Mouse (Mus musculus) heart, postnatal 4 days (tissue): Measurements from ENCODE around the gene Tcf3. TPM values are rescaled to one million over a fixed set of nuclear protein-coding genes. Genes with fewer than 3 reads are reported as not detected.

Source experiments
- DNase-seq: peaks from one replicate; pipeline ENCODE4 v3.0.0; 2021
- total RNA-seq, 2 experiments: library from RNA; stranded (reverse); gene quantifications; 2 replicates each; pipeline ENCODE4 v1.2.3; 2021

Tcf3 gene
- total RNA-seq, 2 experiments from 2014 or later = 58.6 to 60.1 TPM

DNA sequence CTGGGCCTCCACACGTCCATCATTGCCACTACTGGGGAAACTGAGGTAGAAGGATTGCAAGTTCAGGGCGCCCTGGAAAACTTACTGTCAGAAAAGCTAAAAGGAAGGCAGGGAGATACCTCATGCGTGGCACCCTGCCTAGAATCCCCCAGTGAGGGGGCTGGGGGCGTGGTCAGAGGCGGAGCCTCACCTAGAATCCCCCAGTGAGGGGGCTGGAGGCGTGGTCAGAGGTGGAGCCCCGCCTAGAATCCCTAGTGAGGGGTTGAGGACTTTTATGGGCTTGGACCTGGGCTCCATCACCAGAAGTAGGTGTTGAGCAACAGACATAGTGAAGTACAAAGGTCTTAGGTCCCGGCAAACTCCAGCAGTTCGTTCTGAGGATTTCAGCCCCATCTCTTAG lies 2.8 kb upstream of the Tcf3 start:
- DNase-seq = peak; percentile 43

- DNase-seq = no peak
These were observed 2.3 kb upstream of the Tcf3 start for GRCm38 (mm10) chr10:80435764-80436163.

DNA sequence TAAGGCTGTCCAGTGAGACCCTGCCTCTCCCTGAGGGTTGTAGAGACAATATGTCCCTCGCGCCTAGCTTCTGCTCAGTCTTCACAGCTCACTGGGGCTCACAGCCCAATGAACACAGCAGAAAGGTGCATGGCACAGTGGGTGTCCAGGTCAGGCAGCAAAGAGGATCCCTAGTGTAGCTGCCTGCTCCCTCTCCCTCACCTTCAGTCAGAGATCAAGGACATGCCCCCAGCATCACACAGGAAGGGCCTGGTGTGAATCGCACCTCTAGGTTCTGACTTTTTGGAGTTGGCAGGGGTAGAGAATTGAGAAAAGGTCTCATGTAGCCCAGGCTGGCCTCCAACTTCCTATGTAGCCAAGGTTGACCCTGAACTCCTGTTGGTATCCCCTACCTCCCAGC lies 1.4 kb upstream of the Tcf3 start:
- DNase-seq = no peak

GRCm38 (mm10) chr10:80434233-80434592 lies 766 bp upstream of the Tcf3 start:
- no peak for DNase-seq

- DNase-seq = peak; percentile 56
These were observed 423 bp downstream of the Tcf3 start for GRCm38 (mm10) chr10:80432936-80433512.

GRCm38 (mm10) chr10:80432387-80432785 lies 1.1 kb downstream of the Tcf3 start:
- DNase-seq = no peak

- DNase-seq = no peak
These were observed 1.7 kb downstream of the Tcf3 start for GRCm38 (mm10) chr10:80431570-80432386.

GRCm38 (mm10) chr10:80430375-80430980 lies 3.0 kb downstream of the Tcf3 start:
- no peak for DNase-seq

DNA sequence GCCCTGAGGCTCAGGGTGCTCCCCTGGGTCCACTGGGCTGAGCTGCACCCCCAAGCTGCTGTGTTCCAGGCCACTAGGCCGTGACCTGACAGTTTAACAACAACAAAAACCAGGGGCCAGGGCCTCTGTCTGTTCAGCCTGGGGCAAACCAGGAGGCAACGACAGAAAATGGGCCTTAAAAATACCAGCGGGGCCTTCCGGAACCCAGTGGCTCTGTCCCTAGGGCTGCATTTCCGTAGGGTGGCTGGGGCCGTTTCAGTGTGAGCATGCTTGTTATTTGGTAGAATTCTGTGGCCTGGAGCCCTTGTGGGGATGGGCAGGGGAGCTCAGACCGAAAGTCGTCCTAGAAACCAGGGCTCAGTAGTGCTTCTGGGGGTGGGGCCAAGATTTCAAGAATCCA lies 3.6 kb downstream of the Tcf3 start:
- DNase-seq = no peak

DNA sequence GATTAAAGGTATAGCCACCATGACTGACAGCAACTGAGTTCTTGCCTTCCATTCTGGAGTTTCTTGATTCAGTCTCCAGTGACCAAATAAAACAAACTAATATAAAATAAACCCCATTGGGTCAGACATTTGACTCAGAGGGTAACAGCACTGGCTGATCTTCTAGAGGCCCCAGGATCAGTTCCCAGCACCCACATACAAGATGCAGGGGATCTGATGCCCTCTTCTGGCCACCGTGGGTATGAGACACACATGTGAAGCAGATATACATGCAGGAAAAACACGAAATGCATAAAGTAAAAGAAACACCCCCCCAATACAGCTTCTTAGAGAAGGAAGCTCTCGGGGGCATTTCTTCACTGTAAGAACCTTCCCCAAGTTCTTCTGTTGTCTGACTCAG lies 8.4 kb downstream of the Tcf3 start:
- no peak for DNase-seq

GRCm38 (mm10) chr10:80423562-80423961 lies 9.9 kb downstream of the Tcf3 start:
- peak; percentile 45 for DNase-seq

GRCm38 (mm10) chr10:80421651-80422472 lies 11.6 kb downstream of the Tcf3 start:
- no peak for DNase-seq

DNA sequence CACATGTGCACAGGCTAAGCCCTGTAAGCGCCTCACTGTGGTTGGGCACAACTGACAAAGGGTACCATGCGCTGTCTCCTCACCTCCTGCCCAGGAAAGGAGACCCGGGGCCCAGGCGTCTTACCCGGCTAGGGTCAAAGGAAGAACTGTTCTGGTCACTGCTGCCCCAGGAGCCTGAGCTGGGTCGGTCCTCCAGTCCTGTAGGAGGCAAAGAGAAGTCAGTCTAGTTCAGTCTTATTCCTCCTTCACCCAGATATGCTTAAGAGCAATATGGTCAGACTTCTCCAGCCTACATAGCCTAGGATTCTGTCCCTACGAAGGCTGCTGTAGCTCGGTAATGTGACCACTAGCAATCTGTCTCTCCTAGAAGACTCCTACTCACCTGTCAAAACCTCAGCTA lies 12.2 kb downstream of the Tcf3 start:
- DNase-seq = no peak

DNA sequence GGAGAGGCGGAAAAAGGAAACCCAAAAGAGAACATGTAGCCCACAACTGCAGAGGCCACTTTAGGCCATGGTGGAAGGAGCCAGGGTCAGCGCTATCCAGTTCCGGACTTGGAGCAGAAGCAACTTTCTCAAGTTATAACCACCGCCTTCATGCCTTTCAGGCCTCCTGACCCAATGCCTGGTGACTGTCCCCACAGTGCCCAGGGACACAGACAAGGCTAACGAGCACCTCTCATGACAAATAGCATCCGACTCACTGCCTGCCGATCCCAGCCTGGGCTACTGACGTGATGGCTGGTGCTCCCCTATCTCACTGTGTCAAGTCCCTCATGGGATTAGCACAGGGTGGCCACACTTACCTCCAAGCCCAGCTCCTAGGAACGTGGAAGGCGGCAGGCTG lies 12.7 kb downstream of the Tcf3 start:
- DNase-seq = no peak

GRCm38 (mm10) chr10:80419419-80419818 lies 14.0 kb downstream of the Tcf3 start:
- DNase-seq = no peak

GRCm38 (mm10) chr10:80418311-80418710 lies 15.1 kb downstream of the Tcf3 start:
- peak; percentile 44 for DNase-seq

- no peak for DNase-seq
These were observed 15.6 kb downstream of the Tcf3 start for GRCm38 (mm10) chr10:80417841-80418240.

GRCm38 (mm10) chr10:80417371-80417770 lies 16.1 kb downstream of the Tcf3 start:
- DNase-seq = no peak

GRCm38 (mm10) chr10:80415566-80415965 lies 17.9 kb downstream of the Tcf3 start:
- no peak for DNase-seq

DNA sequence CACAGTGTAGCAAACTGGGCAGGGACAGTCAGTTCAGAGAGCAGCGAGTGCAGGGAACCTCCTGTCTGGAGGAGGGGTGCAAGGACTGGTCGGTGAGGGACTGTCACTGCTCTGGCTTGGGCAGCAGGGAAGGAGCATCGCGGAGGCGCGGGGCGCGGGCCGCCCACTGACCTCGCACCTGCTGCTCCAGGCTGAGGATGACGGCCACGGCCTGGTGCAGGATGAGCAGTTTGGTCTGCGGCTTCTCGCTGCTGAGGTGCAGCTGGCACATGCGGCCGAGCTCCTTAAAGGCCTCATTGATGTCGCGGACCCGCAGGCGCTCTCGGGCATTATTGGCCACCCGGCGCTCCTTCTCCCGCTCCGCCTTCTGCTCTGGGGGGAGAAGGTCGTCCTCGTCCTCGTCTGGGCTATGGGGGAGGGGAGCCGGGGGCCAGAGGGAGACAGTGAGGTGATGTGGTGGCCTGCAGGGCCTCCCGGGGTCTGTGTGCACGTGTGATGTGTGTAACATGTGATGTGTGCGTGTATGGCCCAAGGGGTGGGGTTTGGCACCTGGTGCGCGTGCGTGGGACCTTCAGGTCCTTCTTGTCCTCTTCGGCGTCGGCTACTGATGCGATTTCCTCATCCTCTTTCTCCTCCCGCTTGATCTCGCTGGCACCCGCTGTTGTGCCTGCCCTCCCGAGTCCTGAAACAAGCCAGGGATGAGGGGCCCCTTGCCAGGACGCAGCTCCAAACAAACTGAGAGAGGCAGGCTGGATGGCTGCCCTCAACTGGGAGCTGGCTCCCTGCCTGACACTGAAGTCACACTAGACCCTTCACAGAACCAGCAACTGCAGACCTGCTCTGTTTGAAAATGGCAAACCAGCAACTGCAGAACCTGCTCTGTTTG lies 20.5 kb downstream of the Tcf3 start:
- DNase-seq = peak; percentile 86

DNA sequence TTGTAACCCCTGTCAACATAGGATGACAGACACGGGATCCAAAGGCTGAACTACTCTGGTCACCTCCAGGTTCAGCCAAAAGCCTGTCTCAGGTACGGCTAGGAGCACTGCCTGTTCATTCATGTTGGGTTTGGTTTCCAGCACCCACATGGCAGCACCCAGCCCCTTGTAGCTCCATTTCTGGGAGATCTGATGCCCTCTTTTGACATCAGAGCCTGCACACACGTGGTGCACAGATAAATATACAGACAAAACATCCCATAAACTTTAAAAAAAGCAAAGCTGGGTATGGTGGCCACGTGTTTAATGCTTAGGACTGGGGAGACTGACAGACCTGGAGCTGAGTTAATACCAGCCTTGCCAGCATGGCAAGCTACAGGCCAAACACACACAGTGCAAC lies 25.5 kb downstream of the Tcf3 start:
- DNase-seq = no peak
